Mouse (Mus musculus) heart, postnatal 0 days (tissue): Measurements from ENCODE around the gene Abtb1. TPM values are rescaled to one million over a fixed set of nuclear protein-coding genes. Genes with fewer than 3 reads are reported as not detected.

Experiments
- ATAC-seq: fragments of 200-750 bp; cut with Nextera tagmentation; 2 replicates; pipeline ENCODE4 v1.8.0; 2017; ENCODE audit warnings: low read depth, moderate number of reproducible peaks, moderate library complexity; ENCODE audit not compliant: insufficient read depth
- DNase-seq: peaks from one replicate; pipeline ENCODE4 v3.0.0-alpha.2; 2016; ENCODE audit warnings: low spot score
- H3K27ac ChIP-seq: fragments of 300-500 bp; sonication (generic); 2 replicates; pipeline ENCODE4 v1.5.1; 2014; ENCODE audit warnings: low read depth, mild to moderate bottlenecking
- H3K27me3 ChIP-seq: fragments of 300-500 bp; sonication (generic); 2 replicates; pipeline ENCODE4 v1.6.1; 2014; ENCODE audit warnings: low read length, mixed read lengths; ENCODE audit not compliant: control insufficient read depth, insufficient read depth
- H3K36me3 ChIP-seq: fragments of 300-500 bp; sonication (generic); replicated peaks from 2 replicates; pipeline ENCODE4 v1.6.1; 2014; ENCODE audit warnings: low read length, mixed read lengths; ENCODE audit not compliant: control insufficient read depth, insufficient read depth
- H3K4me1 ChIP-seq: fragments of 300-500 bp; sonication (generic); 2 replicates; pipeline ENCODE4 v1.6.1; 2014; ENCODE audit warnings: antibody characterized with exemption; ENCODE audit not compliant: control insufficient read depth, insufficient read depth
- H3K4me2 ChIP-seq: fragments of 300-500 bp; sonication (generic); 2 replicates; pipeline ENCODE4 v1.6.1; 2014; ENCODE audit warnings: low read depth, mild to moderate bottlenecking, low read length, moderate library complexity
- H3K4me3 ChIP-seq: fragments of 300-500 bp; sonication (generic); 2 replicates; pipeline ENCODE4 v1.5.1; 2014; ENCODE audit warnings: low read depth, low read length
- H3K9ac ChIP-seq: fragments of 300-500 bp; sonication (generic); replicated peaks from 2 replicates; pipeline ENCODE4 v1.6.1; 2014; ENCODE audit warnings: low read depth, low read length, mixed read lengths
- H3K9me3 ChIP-seq: fragments of 300-500 bp; sonication (generic); replicated peaks from 2 replicates; pipeline ENCODE4 v1.6.1; 2016; ENCODE audit warnings: low read length; ENCODE audit not compliant: control insufficient read depth
- CTCF ChIP-seq: IDR thresholded peaks from 2 replicates; pipeline ENCODE4 v1.5.1; 2016; ENCODE audit warnings: antibody characterized with exemption, control low read depth, low read depth
- EP300 ChIP-seq: IDR thresholded peaks from 2 replicates; pipeline ENCODE4 v1.6.1; 2016; ENCODE audit warnings: antibody characterized with exemption, low read depth
- WGBS: fragments of 180-500 bp; shearing (Covaris S2); extraction: QIAGEN DNeasy Blood & Tissue Kit; methylation state at CpG from one replicate; pipeline ENCODE4 v1.1.7; 2014; 5-methylcytosine and 5-hydroxymethylcytosine counted together
- polyA plus RNA-seq: library from polyadenylated mRNA; unstranded; fragments of >200 nt; fragmentation: Nextera tagmentation; extraction: Ambion mirVana; gene quantifications from 2 replicates; pipeline ENCODE4 v1.2.1, GENCODE M21; 2015
- total RNA-seq: library from RNA; depleted of rRNA; stranded (reverse); fragments of >200 nt; gene quantifications from 2 replicates; pipeline ENCODE4 v1.2.3, GENCODE M21; 2014; ENCODE audit warnings: low replicate concordance; rRNA removed

Gene Abtb1
- 63.9 and 88.0 TPM in 2 replicates for total RNA-seq
- polyA plus RNA-seq: 29.1 and 36.6 TPM in 2 replicates

- peak; percentile 100 for DNase-seq
- ATAC-seq: peak; percentile 95
- H3K27me3 ChIP-seq: no peaks in the 10 kb centered on the region
- H3K4me1 ChIP-seq: peaks cover 12% of the 10 kb centered on the region
- H3K27ac ChIP-seq: peak within 1 kb of the TSS; percentile 91
- TF ChIP-seq CTCF (peak; percentile 60), EP300 (no peak)
- H3K4me2 ChIP-seq: peak within 1 kb of the TSS; percentile 91
- H3K9ac ChIP-seq: peak within 1 kb of the TSS; percentile 79
- peak within 1 kb of the TSS; percentile 85 for H3K4me3 ChIP-seq
- H3K9me3 ChIP-seq: no peaks in the 10 kb centered on the region
- peaks cover 29% of the 10 kb centered on the region for H3K36me3 ChIP-seq
- WGBS: under 1% methylated on average over 72 of the region's 72 CpGs
Observed at GRCm38 (mm10) chr6:88841781-88842689, at the start of gene Abtb1. Abtb1 (minus strand) TSS chr6:88841984.

- WGBS: 86% methylated on average over 7 of the region's 7 CpGs
- no peak overlapping the region for H3K4me2 ChIP-seq
- H3K27me3 ChIP-seq: no peaks in the 10 kb centered on the region
- H3K27ac ChIP-seq: no peak overlapping the region
- H3K4me3 ChIP-seq: no peak overlapping the region
- TF ChIP-seq EP300 (no peak), CTCF (no peak)
- no peak for ATAC-seq
- peaks cover 79% of the 10 kb centered on the region for H3K36me3 ChIP-seq
- H3K9me3 ChIP-seq: no peaks in the 10 kb centered on the region
- no peak for DNase-seq
- no peaks in the 10 kb centered on the region for H3K4me1 ChIP-seq
- no peak overlapping the region for H3K9ac ChIP-seq
Observed at GRCm38 (mm10) chr6:88890832-88891231, 49.0 kb upstream of the Abtb1 start.

- WGBS: 79% methylated on average over 13 of the region's 13 CpGs
- no peak overlapping the region for H3K9ac ChIP-seq
- no peaks in the 10 kb centered on the region for H3K27me3 ChIP-seq
- H3K9me3 ChIP-seq: no peaks in the 10 kb centered on the region
- no peak overlapping the region for H3K4me2 ChIP-seq
- H3K4me1 ChIP-seq: no peaks in the 10 kb centered on the region
- TF ChIP-seq EP300: no peak
- no peak for TF ChIP-seq CTCF
- no peak for DNase-seq
- no peak for ATAC-seq
- no peak overlapping the region for H3K27ac ChIP-seq
- H3K4me3 ChIP-seq: no peak overlapping the region
- H3K36me3 ChIP-seq: peaks cover 87% of the 10 kb centered on the region
Observed at GRCm38 (mm10) chr6:88889410-88890042, 47.7 kb upstream of the Abtb1 start.

DNA sequence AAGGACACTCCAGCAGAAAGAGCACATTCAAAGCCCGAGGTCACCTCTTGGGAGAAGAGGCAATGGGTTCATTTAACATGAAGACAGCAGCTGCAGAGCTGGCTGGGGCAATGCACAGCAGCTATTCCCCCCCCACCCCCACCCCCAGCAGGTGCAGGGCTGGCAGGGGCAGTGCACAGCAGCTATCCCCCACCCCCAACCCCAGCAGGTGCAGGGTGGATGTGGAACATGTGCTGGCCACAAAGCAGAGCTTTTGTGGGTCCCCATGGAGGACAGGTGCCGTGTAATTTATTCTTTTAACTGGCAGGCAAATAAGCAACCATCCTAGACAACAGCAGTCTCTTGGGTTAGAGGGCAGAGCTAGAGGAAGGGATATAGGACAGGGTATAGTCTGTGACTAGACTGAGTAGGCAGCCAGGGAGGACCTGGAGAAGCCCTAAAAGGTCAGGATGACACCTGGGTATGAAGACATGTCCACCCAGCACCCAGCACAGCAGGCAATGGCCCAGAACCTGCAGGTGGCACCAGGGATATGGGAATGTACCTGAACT is 44.7 kb upstream of the Abtb1 start:
- Histone ChIP-seq H3K36me3 (peaks cover 95% of the 10 kb centered on the region), H3K9ac (no peak overlapping the region), H3K4me2 (no peak overlapping the region), H3K4me1 (no peaks in the 10 kb centered on the region), H3K9me3 (no peaks in the 10 kb centered on the region), H3K27ac (no peak overlapping the region), H3K27me3 (no peaks in the 10 kb centered on the region), H3K4me3 (no peak overlapping the region)
- 83% methylated on average over 2 of the region's 2 CpGs for WGBS
- no peak for DNase-seq
- TF ChIP-seq EP300: no peak
- no peak for TF ChIP-seq CTCF
- ATAC-seq: no peak

- Histone ChIP-seq H3K4me1 (no peaks in the 10 kb centered on the region), H3K27ac (no peak overlapping the region), H3K36me3 (peaks cover 91% of the 10 kb centered on the region), H3K9ac (no peak overlapping the region), H3K27me3 (no peaks in the 10 kb centered on the region), H3K4me2 (no peak overlapping the region), H3K9me3 (no peaks in the 10 kb centered on the region), H3K4me3 (no peak overlapping the region)
- 95% methylated on average over 12 of the region's 12 CpGs for WGBS
- DNase-seq: no peak
- TF ChIP-seq EP300 (no peak), CTCF (no peak)
- ATAC-seq: no peak
Observed at GRCm38 (mm10) chr6:88885644-88886416, 44.0 kb upstream of the Abtb1 start.
